Comparison of ENCODE assay signal across 12 mouse cellular contexts in genomic region chr19:32189036-32189436, GRCm38 (mm10).
A peak's percentile ranks its signal among the peaks of the same experiment; 100 is the strongest.
DNase-seq lines count a peak whose midpoint lies in the region; ATAC-seq and TF ChIP-seq lines count a peak whose summit lies in the region.
"Had no signal": no experiment of that assay in that cellular context is flagged by ENCODE, and none has a peak within 500 bp of the region (broad histone marks: within the 10 kb centered on the region; RNA-seq: fewer than 3 reads in every experiment).

No protein-coding gene starts in this region.

- H3K27me3 ChIP-seq in heart, postnatal 0 days (ENCODE audit: control insufficient read depth, insufficient read depth, low read length), result no peaks in the 10 kb centered on the region
- no peaks in the 10 kb centered on the region for H3K27me3 ChIP-seq in Patski
- H3K27me3 ChIP-seq in embryonic facial prominence, embryonic 14.5 days (replicated peaks; ENCODE audit: control insufficient read depth, insufficient read depth, low read length), result no peaks in the 10 kb centered on the region
- H3K27me3 ChIP-seq: stomach, embryonic 15.5 days had no signal

- no peak for DNase-seq in heart, postnatal 0 days (ENCODE audit: low spot score)
- DNase-seq in heart, postnatal 25 days (ENCODE audit: low spot score), result no peak
- DNase-seq in Patski (ENCODE audit: low read depth, low spot score), result no peak
- DNase-seq in embryonic facial prominence, embryonic 14.5 days (ENCODE audit: low spot score), result peak; percentile 52
- DNase-seq in kidney, postnatal 25 days, result peak; percentile 52 to 57
- no peak for DNase-seq in cerebellum, adult 18-20 months
- no peak for DNase-seq in left cerebral cortex, postnatal 25 days (ENCODE audit: low spot score in 2 of 2)
- DNase-seq in layer of hippocampus, postnatal 25 days (ENCODE audit: extremely low spot score in 1 of 2, low spot score in 1 of 2), result no peak
- DNase-seq: right cerebral cortex, postnatal 14 days had no signal

- POLR2A ChIA-PET in Patski (lab: Charles Lee), result no interaction called here

- peaks cover 33% of the 10 kb centered on the region; the same call in 1 of the 2 replicates for H3K4me1 ChIP-seq in heart, postnatal 0 days (ENCODE audit: control insufficient read depth, insufficient read depth)
- no peaks in the 10 kb centered on the region; the same call in 1 of the 2 replicates for H3K4me1 ChIP-seq in embryonic facial prominence, embryonic 14.5 days (ENCODE audit: control insufficient read depth, insufficient read depth, low read length)
- H3K4me1 ChIP-seq: stomach, embryonic 15.5 days had no signal

- WGBS in heart, postnatal 0 days, result 55% methylated on average over 5 of the region's 5 CpGs
- 64% methylated on average over 5 of the region's 5 CpGs for WGBS in embryonic facial prominence, embryonic 14.5 days

- no peaks in the 10 kb centered on the region for H3K9me3 ChIP-seq in heart, postnatal 0 days (replicated peaks; ENCODE audit: control insufficient read depth, low read length)
- H3K9me3 ChIP-seq in embryonic facial prominence, embryonic 14.5 days (ENCODE audit: control insufficient read depth, low read length), result no peaks in the 10 kb centered on the region
- H3K9me3 ChIP-seq: forebrain, embryonic 10.5 days; stomach, embryonic 15.5 days had no signal

- peaks cover 5% of the 10 kb centered on the region; the same call in 1 of the 2 replicates for H3K36me3 ChIP-seq in heart, postnatal 0 days (replicated peaks; ENCODE audit: control insufficient read depth, insufficient read depth, low read length)
- H3K36me3 ChIP-seq in embryonic facial prominence, embryonic 14.5 days (ENCODE audit: control insufficient read depth, insufficient read depth, low read length), result no peaks in the 10 kb centered on the region
- H3K36me3 ChIP-seq: forebrain, embryonic 10.5 days; stomach, embryonic 15.5 days had no signal

- H3K9ac ChIP-seq in heart, postnatal 0 days (replicated peaks; ENCODE audit: low read depth, low read length), result no peak overlapping the region
- H3K9ac ChIP-seq in embryonic facial prominence, embryonic 14.5 days (ENCODE audit: low read depth, low read length), result no peak overlapping the region
- H3K9ac ChIP-seq: stomach, embryonic 15.5 days had no signal

- no peak for ATAC-seq in heart, postnatal 0 days (ENCODE audit: insufficient read depth, low read depth)
- peak; percentile 89 for ATAC-seq in Patski
- ATAC-seq in embryonic facial prominence, embryonic 14.5 days (ENCODE audit: low read depth), result peak; percentile 76; the same call in 1 of the 2 replicates
- ATAC-seq: midbrain, embryonic 16.5 days had no signal

- CTCF ChIA-PET in Patski (lab: Charles Lee), result interaction anchor here (0.8 to 1.8 kb wide), 5 partner anchors 8 to 66 kb away, joined by 3 to 9 read pairs (median 3); no protein-coding TSS in a partner anchor

- TF ChIP-seq EP300 in heart, postnatal 0 days (IDR thresholded peaks at IDR 0.05; ENCODE audit: low read depth), result no peak

- intact Hi-C loops in heart, postnatal 25 days (cut with DNase I), result no loop called here
- intact Hi-C loops in left cerebral cortex, postnatal 25 days (cut with DNase I), result no loop called here

- H3K27ac ChIP-seq in heart, postnatal 0 days (ENCODE audit: low read depth), result 0 out of 2 replicates have a peak overlapping the region, but pooled peaks have one; percentile 5
- no peak overlapping the region for H3K27ac ChIP-seq in embryonic facial prominence, embryonic 14.5 days (replicated peaks; ENCODE audit: low read depth, low read length)
- H3K27ac ChIP-seq: forebrain, embryonic 10.5 days; stomach, embryonic 15.5 days had no signal

- in situ Hi-C loops in Patski (cut with MboI; ENCODE audit: low pct_unique_long_range_greater_than_20kb), result no loop called here

- no peak overlapping the region for H3K4me2 ChIP-seq in heart, postnatal 0 days (ENCODE audit: low read depth, low read length)
- no peak overlapping the region for H3K4me2 ChIP-seq in embryonic facial prominence, embryonic 14.5 days (ENCODE audit: low read depth, low read length)
- H3K4me2 ChIP-seq: stomach, embryonic 15.5 days had no signal

- H3K4me3 ChIP-seq in heart, postnatal 0 days (ENCODE audit: low read depth, low read length), result no peak overlapping the region
- no peak overlapping the region for H3K4me3 ChIP-seq in embryonic facial prominence, embryonic 14.5 days (ENCODE audit: low read depth, low read length)
- H3K4me3 ChIP-seq: forebrain, embryonic 10.5 days; stomach, embryonic 15.5 days had no signal

- TF ChIP-seq CTCF in heart, postnatal 0 days (IDR thresholded peaks at IDR 0.05; ENCODE audit: low read depth), result no peak
- no peak for TF ChIP-seq CTCF in Patski (IDR thresholded peaks at IDR 0.05)

Comparison
In these comparisons a context has a peak if more than half of its experiments do, and no peak if none do; other contexts are left out.
1. DNase-seq: peak in embryonic facial prominence, embryonic 14.5 days (single experiment) and kidney, postnatal 25 days (2 of 2); none in heart, postnatal 0 days (single experiment), heart, postnatal 25 days (single experiment), Patski (single experiment), cerebellum, adult 18-20 months (0 of 2), left cerebral cortex, postnatal 25 days (0 of 2) and layer of hippocampus, postnatal 25 days (0 of 2).